Mouse (Mus musculus) urinary bladder, postnatal 10 days (tissue): Measurements from ENCODE around the gene Gm572.

Source experiments
- DNase-seq: peaks from one replicate; pipeline ENCODE4 v3.0.0; 2022; ENCODE audit warnings: low spot score

The Gm572 gene

GRCm38 (mm10) chr4:148667006-148667755, 24.1 kb downstream of the Gm572 start:
- no peak for DNase-seq

- DNase-seq = no peak
Observed at GRCm38 (mm10) chr4:148671230-148671947, 28.3 kb downstream of the Gm572 start.

GRCm38 (mm10) chr4:148675043-148675442, 31.9 kb downstream of the Gm572 start:
- no peak for DNase-seq

GRCm38 (mm10) chr4:148676188-148676960, 33.3 kb downstream of the Gm572 start:
- DNase-seq = no peak

GRCm38 (mm10) chr4:148676961-148677637, 34.0 kb downstream of the Gm572 start:
- DNase-seq = no peak

GRCm38 (mm10) chr4:148678105-148678504, 35.0 kb downstream of the Gm572 start:
- no peak for DNase-seq

- DNase-seq = no peak
Observed at GRCm38 (mm10) chr4:148680505-148681067, 37.5 kb downstream of the Gm572 start.

- no peak for DNase-seq
Observed at GRCm38 (mm10) chr4:148681429-148681828, 38.3 kb downstream of the Gm572 start.

GRCm38 (mm10) chr4:148682961-148683360, 39.8 kb downstream of the Gm572 start:
- no peak for DNase-seq

GRCm38 (mm10) chr4:148683539-148683938, 40.4 kb downstream of the Gm572 start:
- no peak for DNase-seq

GRCm38 (mm10) chr4:148686491-148686941, 43.4 kb downstream of the Gm572 start:
- DNase-seq = no peak

GRCm38 (mm10) chr4:148688091-148688490, 45.0 kb downstream of the Gm572 start:
- no peak for DNase-seq

GRCm38 (mm10) chr4:148691185-148691584, 48.1 kb downstream of the Gm572 start:
- no peak for DNase-seq

- DNase-seq = no peak
Observed at GRCm38 (mm10) chr4:148693417-148693959, 50.4 kb downstream of the Gm572 start.

GRCm38 (mm10) chr4:148704756-148705155, 61.6 kb downstream of the Gm572 start:
- DNase-seq = no peak

GRCm38 (mm10) chr4:148708836-148709235, 65.7 kb downstream of the Gm572 start:
- no peak for DNase-seq

- DNase-seq = no peak
Observed at GRCm38 (mm10) chr4:148710446-148710845, 67.3 kb downstream of the Gm572 start.

GRCm38 (mm10) chr4:148711323-148711722, 68.2 kb downstream of the Gm572 start:
- DNase-seq = no peak

- no peak for DNase-seq
Observed at GRCm38 (mm10) chr4:148712632-148713031, 69.5 kb downstream of the Gm572 start.

GRCm38 (mm10) chr4:148714064-148714463, 70.9 kb downstream of the Gm572 start:
- no peak for DNase-seq

GRCm38 (mm10) chr4:148714739-148715138, 71.6 kb downstream of the Gm572 start:
- no peak for DNase-seq
